Mouse (Mus musculus): ENCODE results near the gene Noc4l.

The Noc4l gene

DNA sequence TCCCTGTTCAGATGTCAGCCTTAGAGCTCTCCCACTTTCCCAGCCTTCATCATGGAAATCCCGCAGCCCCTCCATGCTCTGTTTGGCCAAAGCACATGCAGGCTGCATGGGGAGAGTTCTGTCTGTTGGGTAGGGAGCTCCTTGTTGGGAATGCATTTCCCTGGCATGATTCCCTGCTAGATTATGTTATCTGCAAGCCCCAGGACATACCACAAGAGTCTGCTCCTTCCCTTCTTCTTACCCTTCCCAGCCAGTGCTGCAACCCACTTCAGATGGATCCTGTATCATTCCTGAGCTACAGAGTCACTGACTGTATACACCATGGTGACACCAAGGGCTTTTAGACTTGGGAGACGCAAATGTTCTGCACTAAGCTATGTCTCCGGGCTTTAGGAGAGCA lies 43.8 kb downstream of the Noc4l start:
- DNase-seq (ENCODE audit: low spot score in 2 of 2), result no peak

DNA sequence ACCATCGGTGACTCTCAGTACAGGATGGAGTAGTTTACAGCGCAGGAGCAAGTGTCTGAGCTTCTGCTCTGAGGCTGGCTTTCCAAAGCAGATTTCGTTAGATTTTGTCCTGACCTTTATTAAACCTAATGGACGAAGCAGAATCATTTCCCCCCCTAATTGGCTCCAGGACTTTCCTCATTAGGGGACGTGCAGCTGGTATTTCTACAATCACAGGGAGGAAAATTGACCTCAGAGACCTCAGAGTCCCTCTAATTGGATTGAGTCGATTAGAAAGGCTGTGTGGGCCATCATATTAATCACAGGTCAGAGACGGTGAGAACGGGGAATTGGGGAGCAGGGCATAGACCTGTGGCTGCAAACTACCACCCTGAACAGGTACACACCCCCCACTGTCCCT lies 44.3 kb downstream of the Noc4l start:
- no peak for DNase-seq (ENCODE audit: low spot score in 2 of 2)

DNA sequence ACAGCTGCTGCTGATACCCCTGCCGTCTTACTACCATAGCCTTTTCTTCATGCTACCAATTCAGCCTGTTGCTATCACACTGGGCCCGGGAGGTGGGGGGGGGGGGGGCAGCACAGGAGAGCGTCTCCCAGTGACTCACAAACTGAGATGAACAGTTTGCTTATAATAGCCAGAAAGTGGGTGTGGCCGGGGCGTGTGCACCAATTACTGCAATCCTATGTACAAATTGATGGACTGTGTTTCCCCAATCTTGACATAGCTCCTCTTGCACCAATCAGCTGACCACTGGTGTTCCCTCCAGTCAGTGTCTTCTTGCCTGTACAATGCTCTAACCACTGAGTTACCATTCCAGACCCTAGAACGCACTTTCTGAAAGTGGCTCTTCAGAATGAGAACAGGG lies 44.9 kb downstream of the Noc4l start:
- DNase-seq (ENCODE audit: low spot score in 2 of 2), result no peak

DNA sequence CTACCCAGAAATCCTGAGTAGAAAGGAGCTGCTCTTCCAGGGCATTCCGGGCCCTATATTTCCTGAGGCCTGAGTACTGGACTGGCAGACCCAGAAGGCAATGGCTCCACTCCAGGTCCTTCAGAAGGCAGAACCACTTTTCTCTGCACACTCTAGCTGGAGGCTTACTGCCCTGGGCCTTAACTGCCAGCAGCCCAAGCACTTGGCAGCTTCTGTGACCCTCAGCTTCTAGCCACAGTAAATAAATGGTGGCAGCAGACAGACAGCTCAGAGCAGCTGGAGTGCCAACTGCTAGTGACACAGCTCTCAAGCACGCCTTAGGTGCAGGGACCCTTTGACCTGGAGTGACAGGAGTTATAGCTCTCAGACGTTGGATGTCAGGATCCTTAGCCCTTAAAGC lies 45.5 kb downstream of the Noc4l start:
- DNase-seq (ENCODE audit: low spot score in 2 of 2), result no peak

DNA sequence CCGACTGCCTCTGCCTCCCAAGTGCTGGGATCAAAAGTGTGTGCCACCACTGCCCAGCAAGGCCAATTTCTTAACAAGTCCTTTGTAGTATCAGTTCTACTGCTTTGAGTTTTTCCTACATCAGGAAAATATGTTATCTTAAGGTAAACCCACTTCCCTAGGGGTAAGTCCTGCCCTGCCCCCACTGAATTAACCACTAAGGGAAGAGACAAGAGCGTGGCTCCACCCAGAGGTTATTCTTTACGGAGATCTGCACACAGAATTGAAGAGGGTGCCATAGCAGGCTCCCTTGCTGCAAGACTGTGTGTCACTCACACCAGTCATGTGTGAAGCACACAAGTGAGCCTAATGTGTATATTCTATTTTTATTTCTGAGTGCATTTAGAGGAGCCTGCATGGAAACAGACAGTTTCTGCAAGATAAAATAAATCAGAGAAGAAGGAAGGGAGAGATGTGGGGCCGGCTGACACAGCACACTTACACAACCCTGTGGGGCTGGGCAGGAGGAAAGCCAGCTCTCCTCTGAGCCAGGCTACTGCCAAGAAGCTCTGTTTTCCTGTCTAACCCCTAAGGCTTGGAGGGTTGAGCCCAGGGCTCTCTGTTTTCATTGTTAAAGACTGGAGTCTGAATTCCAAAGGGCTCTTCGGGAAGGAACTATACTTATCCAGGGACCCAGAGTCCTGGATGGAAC lies 47.5 kb downstream of the Noc4l start:
- no peak for DNase-seq (ENCODE audit: low spot score in 2 of 2)

DNA sequence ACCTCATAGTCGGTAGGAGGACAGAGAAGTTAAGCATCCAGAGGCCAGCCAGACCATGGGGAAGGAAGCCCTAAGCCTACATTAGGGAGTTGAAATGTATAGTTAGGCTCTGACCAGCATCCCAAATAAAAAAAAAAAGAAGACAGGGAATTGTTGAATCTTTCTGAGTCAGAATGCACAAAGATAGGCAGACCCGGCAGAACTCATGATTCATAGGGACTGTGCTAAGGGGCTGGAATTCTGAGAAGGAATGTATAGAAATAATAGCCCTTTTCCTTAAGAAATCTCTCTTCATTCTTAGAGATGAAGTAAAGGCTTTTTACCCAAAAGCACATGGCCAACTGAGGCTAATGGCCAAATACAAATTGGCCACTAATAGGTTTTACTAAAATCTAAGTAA lies 48.9 kb downstream of the Noc4l start:
- DNase-seq (ENCODE audit: low spot score in 2 of 2), result no peak

DNA sequence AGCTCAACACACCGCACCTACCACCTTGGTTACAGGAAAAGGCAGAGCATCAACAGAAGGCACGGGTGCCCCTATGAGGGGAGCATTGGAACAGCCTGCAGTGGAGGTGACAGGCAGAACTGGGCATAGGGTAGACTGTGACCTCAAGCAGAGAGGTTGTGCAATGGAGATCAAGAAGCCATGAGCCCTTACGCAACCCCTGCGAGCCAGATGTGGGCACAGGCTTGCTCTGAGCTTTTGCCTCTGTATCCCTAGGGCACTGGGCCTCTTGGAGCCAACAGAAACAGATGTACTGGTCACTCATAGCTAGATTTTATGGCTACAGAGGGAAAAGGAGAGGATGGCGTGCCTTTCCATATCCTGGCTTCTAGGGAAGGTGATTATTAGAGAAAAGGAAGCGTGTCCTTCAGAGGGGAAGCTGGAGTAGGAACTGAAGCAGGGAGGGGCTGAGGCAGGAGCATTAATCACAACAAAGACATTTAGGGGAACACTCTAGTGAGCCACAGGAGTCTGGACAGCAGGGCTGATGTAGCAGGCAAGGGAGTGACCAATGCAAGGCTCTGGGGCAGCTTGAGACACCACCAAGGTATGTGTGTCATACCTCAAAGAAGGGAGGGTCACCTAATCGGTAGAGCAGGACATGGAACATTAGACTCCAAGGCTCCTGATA lies 50.1 kb downstream of the Noc4l start:
- no peak for DNase-seq (ENCODE audit: low spot score in 2 of 2)
